Mouse (Mus musculus) testis, adult 2 months (tissue): ENCODE measurements around the gene Col6a6.

Experiments used
- CTCF ChIP-seq: fragments of 200-500 bp; IDR thresholded peaks from 2 replicates; pipeline ENCODE4 v1.5.1; 2012; ENCODE audit warnings: low read depth, mild to moderate bottlenecking, inconsistent platforms, low read length, moderate library complexity; ENCODE audit not compliant: control insufficient read depth, insufficient read depth, insufficient replicate concordance
- POLR2A ChIP-seq: fragments of 200-500 bp; IDR thresholded peaks from 2 replicates; pipeline ENCODE4 v1.6.1; 2012; ENCODE audit warnings: low read depth, mild to moderate bottlenecking, inconsistent platforms, low read length, moderate library complexity; ENCODE audit not compliant: control insufficient read depth

DNA sequence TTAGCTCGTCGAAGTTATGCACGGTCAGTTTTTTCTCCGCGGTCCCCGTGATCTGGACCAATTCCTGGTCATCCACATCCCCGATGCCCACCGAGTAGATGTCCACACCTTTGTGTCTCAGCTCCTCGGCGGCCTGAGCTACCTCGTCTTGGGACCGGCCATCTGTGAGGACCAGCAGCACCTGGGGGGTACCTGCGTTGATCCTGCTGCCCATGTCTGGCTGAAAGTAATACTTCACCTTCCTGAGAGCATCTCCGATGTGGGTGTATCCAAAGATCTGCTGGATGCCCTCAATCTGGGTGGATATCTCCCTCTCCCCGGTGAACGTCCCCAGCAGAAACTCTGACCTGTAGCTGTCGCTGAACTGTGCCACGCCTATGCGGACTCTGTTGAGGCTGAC lies 53.6 kb downstream of the Col6a6 start:
- TF ChIP-seq POLR2A (no peak), CTCF (no peak)
